Mouse (Mus musculus) megakaryocyte, embryonic 14.5 days (primary cell): ENCODE results near the gene Gm17657. TPM values are rescaled to one million over a fixed set of nuclear protein-coding genes. Genes with fewer than 3 reads are reported as not detected.

Experiments used
- H3K27me3 ChIP-seq: replicated peaks from 2 replicates; pipeline ENCODE3; 2012; ENCODE audit warnings: inconsistent platforms
- H3K36me3 ChIP-seq: replicated peaks from 2 replicates; pipeline ENCODE3; 2012; ENCODE audit warnings: low read length, inconsistent platforms, mixed read lengths
- H3K4me1 ChIP-seq: 2 replicates; pipeline ENCODE4 v1.6.1; 2012; ENCODE audit warnings: inconsistent platforms
- H3K4me3 ChIP-seq: replicated peaks from 2 replicates; pipeline ENCODE3; 2012; ENCODE audit warnings: moderate library complexity, mild to moderate bottlenecking, inconsistent platforms
- H3K9me3 ChIP-seq: 2 replicates; pipeline ENCODE4 v1.6.1; 2012; ENCODE audit warnings: inconsistent platforms
- FLI1 ChIP-seq: IDR thresholded peaks from 2 replicates; pipeline ENCODE4 v1.6.1; 2012; ENCODE audit warnings: low read length, inconsistent platforms, mixed read lengths
- GATA1 ChIP-seq: IDR thresholded peaks from 3 replicates; pipeline ENCODE4 v1.6.1; 2012; ENCODE audit warnings: mixed read lengths, low read length, inconsistent platforms, borderline replicate concordance
- polyA plus RNA-seq: library from polyadenylated mRNA; stranded (reverse); fragments of >175 nt; gene quantifications from 2 replicates; pipeline ENCODE4 v1.2.3, GENCODE M21; 2012; ENCODE audit warnings: low replicate concordance; ENCODE audit not compliant: insufficient read depth

Gm17657 gene
- polyA plus RNA-seq, 1 experiment: not detected

DNA sequence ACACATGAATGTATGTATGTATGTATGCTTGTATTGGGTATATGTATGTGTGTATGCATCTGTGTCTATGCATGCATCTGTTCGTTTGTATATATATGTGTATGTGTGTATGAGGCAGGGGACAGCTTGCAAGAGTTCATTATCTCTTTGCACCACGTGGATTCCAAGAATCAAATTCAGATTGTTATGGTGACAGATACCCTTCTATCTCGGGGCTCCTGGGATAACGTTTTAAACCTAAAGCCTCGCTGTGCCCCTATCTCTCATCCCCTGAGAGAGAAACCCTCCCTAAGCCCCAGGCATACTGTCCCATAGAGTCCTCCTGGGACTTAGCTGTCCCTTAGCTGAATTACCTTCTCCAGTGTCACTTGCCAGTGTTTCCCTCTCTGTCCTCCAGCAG, 34.1 kb upstream of the Gm17657 start:
- Histone ChIP-seq H3K27me3 (peaks cover 2% of the 10 kb centered on the region), H3K9me3 (no peaks in the 10 kb centered on the region), H3K4me3 (no peak overlapping the region), H3K4me1 (peaks cover 50% of the 10 kb centered on the region), H3K36me3 (peaks cover 42% of the 10 kb centered on the region)
- TF ChIP-seq FLI1: no peak
- TF ChIP-seq GATA1: no peak

DNA sequence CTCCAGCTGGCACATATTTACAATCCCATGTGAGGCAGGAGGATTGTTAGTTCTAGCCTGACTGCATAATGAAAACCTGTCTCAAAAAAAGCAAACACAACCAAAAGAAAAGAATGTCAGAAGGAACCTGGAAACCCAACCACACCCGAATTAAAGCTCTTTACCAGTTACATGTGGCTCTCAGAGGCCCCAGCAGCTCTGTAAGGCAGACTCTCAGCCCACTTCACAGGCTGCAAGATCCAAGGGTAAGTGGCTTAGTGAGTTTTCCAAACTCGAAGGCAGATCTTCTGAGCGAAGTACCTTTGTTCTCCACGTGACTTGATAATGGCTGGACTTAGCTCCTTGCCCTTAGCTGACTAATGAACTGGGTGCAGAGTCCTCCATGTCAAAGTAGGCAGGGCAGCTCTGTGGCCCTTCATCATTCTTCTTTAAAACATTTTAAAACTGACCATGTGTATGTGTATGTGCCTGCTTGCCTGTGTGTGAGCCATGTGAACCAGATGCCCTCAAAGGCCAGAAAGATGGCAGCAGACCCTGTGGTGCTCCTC, 30.2 kb upstream of the Gm17657 start:
- peaks cover 69% of the 10 kb centered on the region for H3K36me3 ChIP-seq
- no peaks in the 10 kb centered on the region for H3K9me3 ChIP-seq
- no peak overlapping the region for H3K4me3 ChIP-seq
- TF ChIP-seq FLI1: no peak
- no peak for TF ChIP-seq GATA1
- H3K4me1 ChIP-seq: peaks cover 63% of the 10 kb centered on the region
- H3K27me3 ChIP-seq: no peaks in the 10 kb centered on the region

GRCm38 (mm10) chr17:29569831-29570230, 20.4 kb upstream of the Gm17657 start:
- TF ChIP-seq FLI1 (no peak), GATA1 (no peak)
- no peaks in the 10 kb centered on the region for H3K9me3 ChIP-seq
- H3K36me3 ChIP-seq: peaks cover 78% of the 10 kb centered on the region
- H3K4me3 ChIP-seq: no peak overlapping the region
- peaks cover 1% of the 10 kb centered on the region for H3K27me3 ChIP-seq
- no peaks in the 10 kb centered on the region for H3K4me1 ChIP-seq

DNA sequence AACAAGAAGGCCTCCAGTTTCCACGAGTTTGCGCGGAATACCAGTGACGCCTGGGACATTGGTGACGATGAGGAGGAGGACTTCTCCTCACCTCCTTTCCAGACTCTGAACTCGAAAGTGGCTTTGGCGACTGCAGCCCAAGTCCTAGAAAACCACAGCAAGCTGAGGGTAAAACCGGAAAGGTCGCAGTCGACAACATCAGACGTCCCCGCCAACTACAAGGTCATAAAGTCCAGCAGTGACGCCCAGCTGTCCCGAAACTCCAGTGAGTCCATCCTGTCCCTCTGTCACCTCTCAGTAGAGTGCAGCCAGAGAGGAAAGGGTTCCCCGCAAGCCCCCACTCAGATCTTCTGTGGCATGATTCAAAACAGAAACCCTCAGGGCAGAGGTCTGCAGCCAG, 19.0 kb upstream of the Gm17657 start:
- TF ChIP-seq FLI1: no peak
- no peaks in the 10 kb centered on the region for H3K9me3 ChIP-seq
- H3K36me3 ChIP-seq: peaks cover 76% of the 10 kb centered on the region
- no peak overlapping the region for H3K4me3 ChIP-seq
- no peaks in the 10 kb centered on the region for H3K4me1 ChIP-seq
- peaks cover 1% of the 10 kb centered on the region for H3K27me3 ChIP-seq

GRCm38 (mm10) chr17:29565521-29565920, 16.1 kb upstream of the Gm17657 start:
- Histone ChIP-seq H3K36me3 (peaks cover 48% of the 10 kb centered on the region), H3K9me3 (no peaks in the 10 kb centered on the region), H3K27me3 (peaks cover 1% of the 10 kb centered on the region), H3K4me3 (no peak overlapping the region), H3K4me1 (no peaks in the 10 kb centered on the region)
- TF ChIP-seq GATA1: no peak
- TF ChIP-seq FLI1: no peak

DNA sequence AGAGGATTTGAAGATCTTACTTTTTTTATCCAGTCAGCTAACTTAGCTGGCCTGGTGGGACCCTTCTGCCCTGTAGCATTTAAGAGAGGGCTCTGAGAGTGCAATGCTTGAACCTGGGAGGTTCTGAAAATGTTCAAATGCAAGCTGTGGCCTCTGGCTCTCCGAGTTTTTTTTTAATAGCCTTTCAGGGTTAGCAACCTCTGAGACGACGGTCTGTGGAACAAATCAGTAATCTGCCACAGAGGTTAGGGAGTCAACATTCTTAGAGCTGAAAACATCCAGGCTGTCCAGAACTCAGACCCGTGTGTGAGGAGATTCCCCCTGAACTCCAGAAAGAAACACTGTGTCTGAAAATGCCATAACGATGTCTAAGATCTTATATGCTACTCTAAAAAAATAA, 9.0 kb upstream of the Gm17657 start:
- Histone ChIP-seq H3K4me1 (peaks cover 8% of the 10 kb centered on the region), H3K4me3 (no peak overlapping the region), H3K27me3 (no peaks in the 10 kb centered on the region), H3K36me3 (peaks cover 14% of the 10 kb centered on the region), H3K9me3 (no peaks in the 10 kb centered on the region)
- TF ChIP-seq FLI1: no peak
- TF ChIP-seq GATA1: no peak

DNA sequence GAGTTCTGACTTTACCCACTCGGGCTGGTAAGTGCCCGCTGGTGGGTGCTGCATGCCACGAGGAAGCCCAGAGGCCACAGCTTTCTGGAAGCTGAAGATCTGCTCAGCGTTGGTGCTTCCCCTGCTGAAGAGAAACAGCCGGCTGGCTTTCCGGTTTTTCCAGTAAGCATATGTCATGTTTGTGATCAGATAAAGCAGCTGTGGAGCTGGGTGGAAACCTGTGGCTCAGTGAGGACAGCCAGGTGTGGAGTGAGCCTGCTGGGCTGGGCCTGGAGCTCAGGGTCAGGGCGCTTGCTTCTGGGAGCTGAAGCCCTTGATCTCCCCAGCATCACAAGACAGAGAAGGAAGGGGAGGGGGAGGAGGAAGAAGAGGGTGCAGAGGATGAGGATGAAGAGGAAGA, 7.5 kb upstream of the Gm17657 start:
- no peak for TF ChIP-seq GATA1
- TF ChIP-seq FLI1: no peak
- Histone ChIP-seq H3K27me3 (no peaks in the 10 kb centered on the region), H3K9me3 (no peaks in the 10 kb centered on the region), H3K4me3 (no peak overlapping the region), H3K4me1 (peaks cover 8% of the 10 kb centered on the region), H3K36me3 (peaks cover 14% of the 10 kb centered on the region)

DNA sequence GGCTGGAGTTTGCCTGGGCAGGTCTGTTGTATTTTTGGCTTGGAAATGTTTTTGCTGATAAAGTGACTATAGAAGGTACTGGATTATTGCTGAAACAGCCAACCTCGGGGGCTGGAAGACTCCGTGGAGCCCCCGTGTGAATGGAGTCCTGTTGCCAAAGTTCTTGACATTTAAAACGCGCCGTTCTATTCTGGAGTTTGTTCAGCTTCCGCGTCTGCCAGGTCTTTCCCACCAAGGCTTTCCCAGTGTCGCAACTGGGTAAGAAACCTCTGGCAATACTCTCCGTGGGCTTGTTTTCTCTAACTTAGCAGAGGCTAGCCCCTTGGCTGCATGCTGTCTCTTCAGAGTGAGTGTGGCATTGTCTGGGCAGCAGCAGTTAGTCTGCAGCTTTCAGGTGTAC, 7.0 kb upstream of the Gm17657 start:
- H3K36me3 ChIP-seq: peaks cover 14% of the 10 kb centered on the region
- H3K9me3 ChIP-seq: no peaks in the 10 kb centered on the region
- H3K4me1 ChIP-seq: peaks cover 11% of the 10 kb centered on the region
- no peak for TF ChIP-seq FLI1
- no peak for TF ChIP-seq GATA1
- no peak overlapping the region for H3K4me3 ChIP-seq
- no peaks in the 10 kb centered on the region for H3K27me3 ChIP-seq

- no peak overlapping the region for H3K4me3 ChIP-seq
- H3K4me1 ChIP-seq: peaks cover 34% of the 10 kb centered on the region
- no peaks in the 10 kb centered on the region for H3K27me3 ChIP-seq
- TF ChIP-seq GATA1 (no peak), FLI1 (no peak)
- no peaks in the 10 kb centered on the region for H3K9me3 ChIP-seq
- H3K36me3 ChIP-seq: peaks cover 9% of the 10 kb centered on the region
Measured at GRCm38 (mm10) chr17:29554176-29554575, 4.7 kb upstream of the Gm17657 start.

DNA sequence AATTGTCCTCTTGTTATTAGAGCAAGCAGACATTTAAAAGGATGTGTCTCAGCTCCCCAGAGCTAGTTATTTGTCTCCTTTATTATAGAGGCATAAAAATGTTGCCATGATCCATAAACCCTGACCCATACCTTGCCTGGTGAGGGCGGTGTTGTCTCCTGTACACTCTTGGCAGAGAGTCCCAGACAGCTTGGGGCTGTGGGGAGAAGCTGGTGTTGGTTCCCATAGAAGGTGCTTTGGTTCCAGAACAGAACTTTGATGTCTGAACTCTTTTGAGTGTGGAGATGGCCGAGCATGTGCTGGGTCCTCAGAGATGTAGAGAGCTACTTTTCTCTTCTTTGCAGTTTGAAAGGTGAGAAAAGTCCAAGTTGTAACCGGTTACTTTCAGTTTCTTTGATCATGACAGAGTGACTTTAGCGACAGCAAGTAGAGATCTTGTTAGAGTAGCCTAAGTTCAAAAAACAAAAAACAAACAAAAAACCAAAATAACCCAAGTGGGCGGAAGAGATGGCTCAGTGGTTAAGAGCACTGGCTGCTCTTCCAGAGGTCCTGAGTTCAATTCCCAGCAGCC, 2.8 kb upstream of the Gm17657 start, which contains the start of gene Tmem217:
TSS of gene Tmem217 (minus strand) at position 224 of the 571 bp plus-strand sequence.
- H3K9me3 ChIP-seq: no peaks in the 10 kb centered on the region
- TF ChIP-seq FLI1 (no peak), GATA1 (no peak)
- peaks cover 9% of the 10 kb centered on the region for H3K36me3 ChIP-seq
- peaks cover 37% of the 10 kb centered on the region for H3K4me1 ChIP-seq
- no peaks in the 10 kb centered on the region for H3K27me3 ChIP-seq
- peak within 1 kb of the TSS; percentile 93 for H3K4me3 ChIP-seq

- H3K4me1 ChIP-seq: peaks cover 29% of the 10 kb centered on the region
- no peak for TF ChIP-seq FLI1
- TF ChIP-seq GATA1: no peak
- H3K27me3 ChIP-seq: peaks cover 4% of the 10 kb centered on the region
- H3K9me3 ChIP-seq: 0 out of 2 replicates have a peak, but pooled peaks cover 3% of the 10 kb centered on the region
- peaks cover 3% of the 10 kb centered on the region for H3K36me3 ChIP-seq
- H3K4me3 ChIP-seq: peak overlapping the region; percentile 93
Measured at GRCm38 (mm10) chr17:29551019-29551418, 1.6 kb upstream of the Gm17657 start.
